Mouse (Mus musculus) gastrocnemius, postnatal 14 days (tissue): ENCODE results near the gene Srgap3. TPM values are rescaled to one million over a fixed set of nuclear protein-coding genes. Genes with fewer than 3 reads are reported as not detected.
"Not testable (repeated sequence)": the region's sequence is repeated elsewhere in the genome, so short reads cannot be mapped to it uniquely, and the experiment has no call there.

Source experiments
- DNase-seq: peaks from one replicate; pipeline ENCODE4 v3.0.0; 2021; ENCODE audit warnings: mixed read lengths
- intact Hi-C: fragments of 180-260 bp; cut with DNase I; formaldehyde crosslinking; loops from one replicate; pipeline ENCODE4 v1.15.1; 2025; ENCODE audit warnings: low total_unique reads
- total RNA-seq, 2 experiments: library from RNA; stranded (reverse); gene quantifications; 2 replicates each; pipeline ENCODE4 v1.2.3; 2021

Srgap3 gene
- total RNA-seq, 2 experiments from 2014 or later = 4.1 to 5.0 TPM

- intact Hi-C loops = no loop called here
- no peak for DNase-seq
Measured at GRCm38 (mm10) chr6:112720409-112721080, 226.5 kb downstream of the Srgap3 start.

- intact Hi-C loops = loop anchor here (5.0 kb wide), 1 partner anchor 282 kb away; no protein-coding TSS in a partner anchor
- DNase-seq = no peak
Measured at GRCm38 (mm10) chr6:112719983-112720382, 227.1 kb downstream of the Srgap3 start.

- intact Hi-C loops = loop anchor here (5.0 kb wide), 1 partner anchor 285 kb away; no protein-coding TSS in a partner anchor
Measured at GRCm38 (mm10) chr6:112717168-112717567, 229.9 kb downstream of the Srgap3 start.

GRCm38 (mm10) chr6:112713951-112714350 lies 233.1 kb downstream of the Srgap3 start:
- intact Hi-C loops = no loop called here
- no peak for DNase-seq

More at GRCm38 (mm10) chr6:112717168-112717567, 229.9 kb downstream of the Srgap3 start:
- no peak for DNase-seq

- not testable (repeated sequence) for DNase-seq
- intact Hi-C loops = loop anchor here (5.0 kb wide), 1 partner anchor 300 kb away; no protein-coding TSS in a partner anchor
Measured at GRCm38 (mm10) chr6:112702296-112702695, 244.8 kb downstream of the Srgap3 start.

GRCm38 (mm10) chr6:112700392-112700791 lies 246.7 kb downstream of the Srgap3 start:
- DNase-seq = peak; percentile 34
- intact Hi-C loops = loop anchor here (5.0 kb wide), 1 partner anchor 302 kb away; no protein-coding TSS in a partner anchor

GRCm38 (mm10) chr6:112699115-112699514 lies 248.0 kb downstream of the Srgap3 start:
- intact Hi-C loops = no loop called here
- DNase-seq = no peak

- intact Hi-C loops = no loop called here
- peak; percentile 83 for DNase-seq
Measured at GRCm38 (mm10) chr6:112696056-112696950, 250.8 kb downstream of the Srgap3 start, which contains the start of gene Rad18. TSS of gene Rad18 (minus strand) at chr6:112696686.

- intact Hi-C loops = no loop called here
- no peak for DNase-seq
Measured at GRCm38 (mm10) chr6:112694492-112694891, 252.6 kb downstream of the Srgap3 start.

- intact Hi-C loops = no loop called here
- DNase-seq = no peak
Measured at GRCm38 (mm10) chr6:112691523-112691922, 255.5 kb downstream of the Srgap3 start.

- intact Hi-C loops = no loop called here
- no peak for DNase-seq
Measured at GRCm38 (mm10) chr6:112688033-112688432, 259.0 kb downstream of the Srgap3 start.

GRCm38 (mm10) chr6:112686485-112686884 lies 260.6 kb downstream of the Srgap3 start:
- no peak for DNase-seq
- intact Hi-C loops = no loop called here

GRCm38 (mm10) chr6:112684065-112684464 lies 263.0 kb downstream of the Srgap3 start:
- no peak for DNase-seq
- intact Hi-C loops = no loop called here

Other genes starting within 250 kb of the Srgap3 start
- 10 to 100 TPM; 15.3 TPM for gene Thumpd3, start 99.0 kb upstream of the Srgap3 start, total RNA-seq
- 10 to 100 TPM; 36.4 to 41.2 TPM for gene Setd5, start 130.1 kb upstream of the Srgap3 start, total RNA-seq
- under 1 TPM; 0.44 to 0.62 TPM for gene Lhfpl4, start 248.1 kb upstream of the Srgap3 start, total RNA-seq